Mouse (Mus musculus): ENCODE data around the gene Cd55. TPM values are rescaled to one million over a fixed set of nuclear protein-coding genes. Genes with fewer than 3 reads are reported as not detected.
"Not testable (repeated sequence)": the region's sequence is repeated elsewhere in the genome, so short reads cannot be mapped to it uniquely, and the experiment has no call there.

Gene Cd55
- total RNA-seq (2022), result 1 to 10 TPM; 3.9 to 6.7 (median 5.4) TPM

- DNase-seq (ENCODE audit: low spot score in 2 of 2), result peak; percentile 76 to 77
These were observed at the start of gene Cd55 for GRCm38 (mm10) chr1:130462084-130462861. Gene Cd55 (minus strand): TSS chr1:130462744.

DNA sequence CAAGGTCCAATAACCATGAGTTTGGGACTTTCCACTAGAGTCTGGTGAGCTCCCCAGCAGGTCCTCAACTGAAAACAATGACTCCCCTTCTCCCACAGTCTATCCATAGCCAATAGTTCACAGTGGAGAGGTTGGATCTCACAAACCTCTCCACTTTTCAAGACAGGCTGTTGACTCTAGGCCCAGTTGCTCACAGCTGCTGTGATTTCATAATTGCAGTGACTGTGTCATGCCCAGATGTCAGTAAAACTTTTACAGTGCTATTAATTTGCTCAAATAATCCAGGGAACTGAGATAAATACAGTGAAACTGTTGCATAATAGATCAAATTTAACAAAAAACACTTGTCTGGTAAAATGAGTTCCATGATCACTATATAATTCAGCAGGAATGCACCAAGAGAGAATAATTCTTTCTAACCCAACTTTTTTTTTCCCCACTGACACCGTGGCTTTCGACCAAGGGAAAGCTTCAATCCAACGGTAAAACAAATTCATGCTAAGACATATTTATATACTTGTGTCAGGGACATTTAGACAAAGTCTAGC lies 49.4 kb upstream of the Cd55 start:
- no peak for DNase-seq (ENCODE audit: low spot score in 2 of 2)

- DNase-seq (ENCODE audit: low spot score in 2 of 2), result no peak
These were observed 46.4 kb upstream of the Cd55 start for GRCm38 (mm10) chr1:130508957-130509350.

DNA sequence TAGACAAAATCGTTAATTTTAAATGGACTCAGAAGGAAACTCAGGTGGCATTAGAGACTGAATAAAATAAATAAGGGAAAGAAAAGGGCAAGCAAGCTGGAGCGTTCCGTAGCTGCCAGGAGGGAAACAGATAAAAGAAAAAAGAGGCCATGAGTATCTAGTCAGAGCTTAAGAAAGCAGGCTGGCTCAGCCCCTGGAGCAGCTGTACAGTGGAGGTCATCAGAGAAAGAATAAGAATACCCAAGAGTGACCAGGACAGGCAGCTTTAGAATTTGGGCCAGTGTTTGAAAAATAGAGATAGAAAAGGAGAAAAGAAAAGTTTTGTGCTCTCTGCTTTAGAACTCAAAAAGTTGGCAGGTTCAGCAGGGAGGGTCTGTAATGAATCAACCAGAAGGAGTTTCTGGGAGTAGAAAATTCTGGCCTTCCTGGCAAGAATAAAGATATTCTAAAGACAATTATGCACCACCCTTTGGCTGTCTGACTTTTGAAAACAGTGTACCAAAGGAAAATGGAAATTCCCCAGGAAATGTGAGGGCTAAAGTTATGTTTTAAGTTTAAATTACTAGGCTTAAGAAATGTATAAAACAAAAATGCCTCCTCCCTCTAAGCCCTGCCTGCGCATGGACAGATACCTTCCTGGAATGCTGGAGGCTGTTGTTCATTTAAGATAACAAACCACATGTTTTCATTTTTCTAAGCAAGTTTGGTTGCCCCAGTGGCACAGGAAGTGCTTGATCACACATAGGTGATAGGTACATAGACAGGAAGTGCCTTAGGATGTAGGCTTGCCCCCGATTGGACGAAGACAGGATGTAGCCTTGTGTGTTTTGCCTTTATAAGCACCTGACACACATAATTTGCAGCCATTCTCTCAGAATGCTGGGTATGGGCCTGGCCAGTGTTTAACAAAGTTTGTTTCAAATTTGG lies 45.7 kb upstream of the Cd55 start:
- DNase-seq (ENCODE audit: low spot score in 2 of 2), result no peak

GRCm38 (mm10) chr1:130507408-130507807 lies 44.9 kb upstream of the Cd55 start:
- no peak for DNase-seq (ENCODE audit: low spot score in 2 of 2)

DNA sequence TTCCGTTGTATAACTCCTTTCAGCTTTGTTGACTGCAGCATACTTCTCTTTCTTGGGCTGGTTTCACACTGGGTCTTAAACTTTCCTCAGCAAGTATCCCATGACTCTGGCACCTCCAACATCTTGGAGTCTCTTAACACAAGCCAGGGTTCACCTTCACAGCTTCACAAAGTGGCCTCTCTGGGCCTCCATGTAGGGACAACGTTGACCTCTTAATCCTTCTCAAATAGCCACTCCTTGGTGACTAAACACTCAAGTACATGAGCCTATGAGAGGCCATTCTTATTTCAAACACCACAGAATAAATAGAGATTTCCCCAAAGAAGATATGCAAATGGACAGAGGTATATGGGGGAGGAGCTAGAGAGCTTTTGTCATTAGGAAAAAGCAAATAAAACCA lies 37.4 kb upstream of the Cd55 start:
- DNase-seq (ENCODE audit: low spot score in 2 of 2), result no peak

- DNase-seq (ENCODE audit: low spot score in 2 of 2), result no peak
These were observed 35.8 kb upstream of the Cd55 start for GRCm38 (mm10) chr1:130498331-130498730.

- no peak for DNase-seq (ENCODE audit: low spot score in 2 of 2)
These were observed 24.4 kb upstream of the Cd55 start for GRCm38 (mm10) chr1:130486816-130487545.

DNA sequence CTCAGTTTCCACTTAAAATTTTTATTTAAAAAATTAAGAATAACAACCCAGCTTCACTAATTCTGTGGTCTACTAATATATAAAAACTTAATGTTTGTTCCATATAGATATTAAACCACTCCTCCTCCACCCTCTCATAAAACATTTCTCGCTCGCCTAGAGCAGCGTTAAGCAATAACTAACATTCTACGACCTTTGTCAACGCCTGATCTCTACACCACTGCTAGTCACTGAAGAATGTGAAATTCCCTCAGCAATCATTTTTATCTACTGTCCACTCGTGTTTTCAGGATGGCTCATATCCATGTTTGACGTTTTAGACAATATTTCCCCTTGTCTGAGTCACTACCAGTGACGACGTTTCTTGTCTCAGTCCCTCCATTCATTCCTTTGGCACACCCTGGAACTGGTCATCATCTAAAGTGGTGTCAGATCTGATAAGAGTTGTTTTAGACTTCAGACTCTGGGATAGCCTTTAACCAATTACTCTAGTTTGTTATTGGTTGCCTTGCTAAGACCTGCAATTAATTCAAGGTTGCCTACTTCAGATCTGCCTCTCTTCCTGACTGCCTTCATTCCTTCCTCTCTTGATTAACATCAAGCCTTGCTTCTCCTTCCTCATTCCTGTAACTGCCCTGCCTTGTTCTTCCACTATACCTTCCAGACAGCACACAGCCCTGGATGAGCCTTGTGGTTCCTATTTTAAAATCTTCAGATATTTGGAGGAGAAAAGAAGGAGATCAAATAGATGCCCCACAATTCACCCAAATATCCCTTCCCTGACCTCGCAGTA lies 23.5 kb upstream of the Cd55 start:
- no peak for DNase-seq (ENCODE audit: low spot score in 2 of 2)

DNA sequence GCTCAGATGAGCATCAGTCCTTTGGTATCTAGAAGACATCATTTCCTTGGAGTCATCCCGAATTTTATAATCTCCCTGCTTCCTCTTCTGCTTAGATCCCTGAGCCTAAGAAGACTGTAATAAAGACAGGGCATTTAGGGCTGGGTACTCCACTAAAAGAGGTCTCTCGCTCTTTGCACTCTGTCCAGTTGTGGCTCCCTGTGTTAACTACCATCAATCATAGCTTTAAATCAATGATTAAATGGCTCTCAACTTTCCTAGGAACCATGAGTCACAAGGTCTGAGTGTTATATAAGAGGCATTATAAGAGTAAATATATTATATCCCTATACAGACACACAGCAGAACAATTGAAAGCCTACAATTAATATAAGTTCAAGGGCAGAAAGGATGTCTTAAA lies 22.8 kb upstream of the Cd55 start:
- no peak for DNase-seq (ENCODE audit: low spot score in 2 of 2)

DNA sequence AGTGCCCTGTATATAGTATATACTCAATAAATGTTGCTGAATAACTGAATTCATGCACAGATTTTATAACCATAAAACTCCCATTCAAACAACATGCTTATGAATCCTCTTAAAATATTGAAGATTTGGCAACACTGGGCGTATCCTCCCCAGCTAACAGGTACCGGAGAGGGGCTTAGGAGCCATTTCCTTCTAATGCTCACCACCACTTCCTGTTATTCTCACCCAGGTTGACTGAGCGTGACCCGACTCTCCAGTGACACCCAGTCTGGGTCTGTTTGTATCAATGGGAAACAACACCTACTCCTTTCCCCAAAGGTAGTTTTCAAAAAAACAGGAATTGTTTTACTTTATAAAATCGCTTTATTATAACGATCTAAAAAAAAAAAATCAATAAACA lies 12.4 kb upstream of the Cd55 start:
- DNase-seq (ENCODE audit: low spot score in 2 of 2), result no peak

DNA sequence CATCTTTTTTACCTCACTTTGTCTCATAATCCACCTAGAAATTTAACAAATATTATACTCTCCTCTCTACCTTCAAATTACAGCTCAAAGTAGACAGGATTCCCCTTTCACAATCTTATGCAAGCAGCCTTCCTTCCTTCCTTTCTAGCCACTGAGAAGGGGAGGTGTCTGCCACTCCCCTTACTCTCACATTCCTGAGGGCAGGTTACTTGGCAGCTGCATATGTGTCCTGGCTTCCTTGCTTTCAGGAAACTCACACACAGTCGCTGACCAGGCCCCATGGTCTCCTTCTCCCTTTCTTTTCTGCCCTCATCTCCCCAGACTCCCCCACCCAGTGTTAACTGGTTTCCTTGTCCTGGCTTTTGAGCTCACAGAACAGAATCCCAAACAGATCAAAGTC lies 11.7 kb upstream of the Cd55 start:
- DNase-seq (ENCODE audit: low spot score in 2 of 2), result no peak

GRCm38 (mm10) chr1:130470074-130470473 lies 7.5 kb upstream of the Cd55 start:
- DNase-seq (ENCODE audit: low spot score in 2 of 2), result no peak

GRCm38 (mm10) chr1:130467453-130467852 lies 4.9 kb upstream of the Cd55 start:
- no peak for DNase-seq (ENCODE audit: low spot score in 2 of 2)

DNA sequence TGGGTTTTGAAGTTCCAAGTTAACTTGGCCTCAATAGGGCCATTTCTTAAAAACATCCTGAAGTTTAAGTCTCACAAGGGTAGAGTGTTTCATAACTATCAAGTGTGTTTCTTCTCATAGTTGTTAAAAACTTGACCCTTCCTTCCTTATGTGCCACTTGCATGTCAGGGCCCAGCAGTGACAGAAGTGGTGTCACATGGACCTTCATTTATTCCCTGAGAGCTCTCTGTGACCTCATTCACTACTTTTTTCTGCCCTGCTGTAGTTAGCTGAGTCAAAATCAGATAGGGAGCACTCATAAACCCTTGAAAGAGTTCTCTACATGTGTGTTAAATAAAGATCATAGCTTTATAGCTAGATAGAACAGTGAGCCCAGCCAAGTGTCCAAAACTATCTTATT lies 1.6 kb upstream of the Cd55 start:
- no peak for DNase-seq (ENCODE audit: low spot score in 2 of 2)

- DNase-seq (ENCODE audit: low spot score in 2 of 2), result peak in 1 of 2 experiments; percentile 25
These were observed 323 bp upstream of the Cd55 start for GRCm38 (mm10) chr1:130462867-130463266.

- no peak for DNase-seq (ENCODE audit: low spot score in 2 of 2)
These were observed 7.4 kb downstream of the Cd55 start for GRCm38 (mm10) chr1:130455111-130455510.

DNA sequence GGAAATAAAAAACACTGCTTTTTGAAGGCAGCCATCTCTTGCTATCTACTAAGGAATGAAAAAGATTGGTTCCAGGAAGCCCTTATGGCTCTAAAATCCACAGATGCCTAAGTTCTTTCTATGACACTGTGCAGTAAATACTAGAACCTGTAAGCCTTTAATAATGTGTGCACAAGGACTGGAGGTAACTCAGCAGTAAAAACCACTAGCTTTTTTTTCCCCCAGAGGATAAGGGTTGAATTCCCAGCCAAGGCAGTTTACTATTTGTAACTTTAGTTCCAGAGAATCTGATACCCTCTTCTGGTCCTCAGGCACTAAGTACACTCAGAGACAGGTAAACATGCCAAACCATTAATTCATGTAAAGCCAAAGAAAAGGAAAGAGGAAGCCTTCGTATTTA lies 19.6 kb downstream of the Cd55 start:
- DNase-seq (ENCODE audit: low spot score in 2 of 2), result not testable (repeated sequence)

- DNase-seq (ENCODE audit: low spot score in 2 of 2), result no peak
These were observed 31.6 kb downstream of the Cd55 start for GRCm38 (mm10) chr1:130430920-130431319.

DNA sequence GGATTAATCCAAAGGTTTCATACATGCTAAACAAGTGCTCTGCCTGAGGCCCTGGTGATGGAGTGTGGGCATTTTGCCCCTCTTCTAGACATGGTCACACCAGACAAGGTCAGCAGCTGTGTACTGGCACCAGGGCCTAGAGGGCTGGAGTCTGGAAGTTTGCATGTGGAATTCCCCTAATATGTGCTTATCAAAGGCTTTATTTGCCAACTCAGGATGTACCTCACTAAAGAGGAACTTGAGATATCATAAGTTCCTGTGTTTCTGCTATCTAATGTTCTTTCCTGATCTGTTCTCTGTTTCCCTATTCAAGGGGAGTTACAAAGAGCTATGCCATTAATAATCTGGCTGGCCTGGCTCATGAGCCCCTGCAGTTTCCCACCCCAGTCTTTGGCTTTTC lies 33.9 kb downstream of the Cd55 start:
- DNase-seq (ENCODE audit: low spot score in 2 of 2), result not testable (repeated sequence)
